Mouse (Mus musculus): ENCODE measurements around the gene Timm8b. TPM values are rescaled to one million over a fixed set of nuclear protein-coding genes. Genes with fewer than 3 reads are reported as not detected.

The Timm8b gene
- total RNA-seq (2021), result 100 to 1,000 TPM; 237 to 253 TPM

DNA sequence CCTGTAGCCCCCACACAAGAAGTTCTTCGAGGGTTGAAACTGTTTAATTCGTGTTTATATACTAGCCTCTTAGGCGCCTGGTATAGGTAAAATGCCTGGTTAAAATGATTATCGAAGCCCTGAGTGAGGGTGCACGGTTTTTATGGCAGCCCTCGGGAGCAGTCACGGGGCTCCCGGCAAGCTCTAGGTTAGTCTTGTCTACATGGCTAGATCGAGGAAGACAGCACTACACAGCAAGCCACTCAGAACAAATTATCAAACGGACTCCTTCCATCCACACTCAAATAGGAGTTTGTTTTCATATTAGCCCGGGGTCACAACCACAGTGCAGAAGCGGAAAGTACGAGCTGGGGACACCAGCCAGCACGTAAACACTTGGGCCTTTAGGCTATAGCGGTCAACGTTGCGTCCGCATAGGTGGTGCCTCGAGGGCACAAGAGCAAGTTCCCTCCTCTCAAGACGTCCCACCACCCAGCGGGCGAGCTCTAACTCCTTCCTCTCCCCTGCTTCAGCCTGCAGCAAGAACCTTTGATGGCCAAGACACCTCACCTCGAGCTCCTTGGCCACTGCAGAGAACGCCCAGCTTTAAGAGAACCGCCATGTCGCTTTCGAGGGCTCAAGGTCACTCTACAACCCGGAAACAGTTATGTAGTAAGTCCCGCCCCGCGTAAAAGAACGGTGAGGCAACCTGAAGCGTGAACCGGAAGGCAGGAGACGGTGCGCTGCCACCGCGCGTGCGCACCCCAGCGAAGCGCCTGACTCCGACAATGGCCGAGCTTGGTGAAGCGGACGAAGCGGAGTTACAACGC is at the start of gene Timm8b, which contains the start of gene Sdhd:
Gene Timm8b, plus strand, starts transcription at position 722 of the 809 bp plus-strand sequence.
Gene Sdhd, minus strand, starts transcription at position 624 of the 809 bp plus-strand sequence.
- DNase-seq (ENCODE audit: extremely low spot score in 1 of 2, low spot score in 1 of 2), result peak; percentile 84

DNA sequence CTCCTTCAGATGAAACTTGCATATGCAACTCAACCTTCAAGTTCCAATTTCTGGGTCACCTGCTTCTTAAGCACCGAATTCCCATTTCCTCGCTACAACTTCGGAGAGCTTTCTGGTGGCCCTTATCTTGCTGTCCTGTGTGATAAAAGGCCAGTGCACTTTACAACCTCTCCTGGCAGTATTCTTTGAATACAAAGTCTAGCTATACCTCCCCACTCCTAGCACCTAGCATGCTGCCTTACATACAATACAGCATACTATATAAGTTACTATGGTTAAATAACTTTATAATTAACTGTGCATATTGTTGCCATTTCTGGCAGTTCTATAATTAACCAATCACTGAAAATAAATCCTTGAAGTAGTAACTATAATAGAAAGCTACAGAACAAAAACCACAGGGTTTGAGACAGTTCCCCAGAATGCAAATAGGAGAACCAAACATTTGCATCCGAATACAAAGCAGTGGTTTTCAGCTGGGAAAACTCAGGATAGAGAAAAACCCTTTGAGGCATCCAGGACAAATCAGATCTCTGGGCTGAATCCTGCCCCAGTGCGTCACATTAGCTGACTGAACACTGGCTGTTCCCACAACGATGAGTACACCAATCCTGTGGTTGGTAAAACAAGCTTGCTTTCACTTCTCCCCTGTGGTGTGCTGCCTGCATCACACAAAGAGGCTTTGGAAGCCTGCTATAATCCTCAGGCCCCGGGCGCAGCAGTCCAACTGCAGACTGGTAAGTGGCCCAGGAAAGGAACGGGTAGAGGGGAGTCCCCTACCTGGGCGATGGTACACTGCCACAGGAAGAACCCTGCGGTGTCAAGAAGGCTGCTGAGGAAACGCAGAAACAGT is 49.2 kb upstream of the Timm8b start, which contains the start of gene Il18:
Gene Il18, plus strand, starts transcription at position 587 of the 853 bp plus-strand sequence.
- peak in 1 of 2 experiments; percentile 40 for DNase-seq (ENCODE audit: extremely low spot score in 1 of 2, low spot score in 1 of 2)

DNA sequence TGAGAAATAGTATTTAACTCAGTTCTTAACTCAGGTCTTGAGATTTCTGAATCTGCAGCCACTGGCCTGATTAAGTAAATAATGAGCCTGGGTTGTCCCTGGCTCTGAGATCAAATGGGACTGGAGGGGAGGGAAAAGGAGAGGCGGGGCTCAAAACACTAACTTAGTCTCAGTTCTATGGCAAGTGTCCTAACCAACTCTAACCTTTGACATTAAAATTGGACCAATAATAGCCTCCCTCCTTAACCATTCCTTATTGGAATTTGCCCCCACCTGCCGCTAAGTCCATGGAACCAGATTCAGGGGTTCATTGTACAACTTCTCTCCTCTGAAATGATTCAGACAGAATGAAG is 48.6 kb upstream of the Timm8b start, which contains the start of gene Bco2:
Gene Bco2, minus strand, starts transcription at position 88 of the 353 bp plus-strand sequence.
- DNase-seq (ENCODE audit: extremely low spot score in 1 of 2, low spot score in 1 of 2), result no peak

DNA sequence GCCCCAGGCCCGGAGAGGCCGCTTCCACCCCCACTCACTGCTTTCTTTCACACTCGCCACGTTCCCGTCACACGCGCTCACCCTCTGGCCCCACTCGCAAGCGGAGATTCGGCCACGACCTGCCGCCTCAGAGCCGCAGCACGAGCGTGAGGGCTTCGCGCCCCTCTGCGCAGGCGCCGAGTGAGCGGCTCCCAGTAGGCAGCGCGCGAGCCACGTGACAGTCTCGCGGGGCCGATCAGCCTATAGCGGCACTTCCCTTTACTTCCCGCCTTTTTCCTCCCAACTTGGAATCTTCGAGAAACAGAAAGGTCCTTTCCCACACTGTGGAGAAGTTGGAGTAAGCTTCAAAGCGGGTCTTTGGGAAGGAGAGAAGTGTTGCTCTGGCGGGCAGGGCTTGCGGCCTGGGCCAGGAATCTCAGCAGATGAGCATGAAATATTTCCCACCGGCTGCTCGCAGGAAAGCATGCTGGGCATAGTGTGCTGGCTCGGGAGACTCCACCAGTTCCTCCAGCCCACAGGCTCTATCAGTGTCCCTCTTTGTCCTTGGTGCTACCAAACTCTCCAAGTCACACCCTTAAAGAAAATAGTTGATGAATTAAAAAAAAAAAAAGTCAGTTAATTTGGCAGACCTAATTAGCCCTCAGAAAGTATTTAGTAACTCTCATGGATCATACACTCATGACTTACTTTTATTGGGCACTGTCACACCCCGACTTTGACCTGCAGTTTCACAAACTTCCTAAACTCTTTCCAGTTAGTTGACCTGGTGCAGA is 42.4 kb upstream of the Timm8b start, which contains the start of gene Tex12:
Gene Tex12, minus strand, starts transcription at position 181 of the 773 bp plus-strand sequence.
- DNase-seq (ENCODE audit: extremely low spot score in 1 of 2, low spot score in 1 of 2), result no peak

DNA sequence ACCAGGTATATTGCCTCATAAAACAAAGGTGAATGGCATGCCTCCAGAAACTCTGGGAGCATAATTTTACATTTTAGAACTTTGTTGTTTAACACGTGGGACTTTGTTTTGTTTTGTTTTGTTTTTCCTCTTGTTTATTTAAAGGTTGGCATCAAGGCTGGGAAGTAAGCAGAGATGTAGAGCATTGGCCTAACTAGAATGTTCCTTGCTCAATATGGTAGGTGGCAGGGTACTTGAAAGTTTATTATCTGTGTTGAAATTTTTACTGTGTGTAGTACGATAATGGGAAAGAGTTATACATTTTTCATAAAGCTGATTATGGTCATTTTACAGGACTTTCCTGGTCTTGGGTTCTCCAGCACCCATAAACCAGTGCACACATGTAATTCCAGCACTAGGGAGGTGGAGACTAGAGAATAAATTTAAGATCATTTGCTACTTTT is 41.8 kb upstream of the Timm8b start:
- DNase-seq (ENCODE audit: extremely low spot score in 1 of 2, low spot score in 1 of 2), result no peak

DNA sequence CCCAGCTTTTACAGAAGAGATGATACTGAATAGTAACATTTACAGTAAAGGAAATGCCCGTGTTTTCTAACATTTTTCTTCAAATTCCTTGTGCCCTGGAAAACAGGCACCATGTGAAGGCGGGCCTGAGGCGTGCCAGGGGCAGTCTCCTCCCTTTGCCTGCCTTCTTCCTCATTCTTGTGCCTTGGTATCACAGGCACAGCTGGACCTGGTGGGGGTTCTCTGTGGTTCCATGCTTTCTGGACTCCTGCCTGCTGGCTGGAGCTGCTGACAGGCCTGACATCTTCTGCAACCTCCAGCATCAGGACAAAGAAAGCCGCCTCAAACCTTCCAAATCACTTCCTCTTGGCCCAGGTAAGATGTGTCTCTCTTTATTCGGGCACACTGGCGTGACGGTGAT is 38.5 kb upstream of the Timm8b start:
- no peak for DNase-seq (ENCODE audit: extremely low spot score in 1 of 2, low spot score in 1 of 2)

DNA sequence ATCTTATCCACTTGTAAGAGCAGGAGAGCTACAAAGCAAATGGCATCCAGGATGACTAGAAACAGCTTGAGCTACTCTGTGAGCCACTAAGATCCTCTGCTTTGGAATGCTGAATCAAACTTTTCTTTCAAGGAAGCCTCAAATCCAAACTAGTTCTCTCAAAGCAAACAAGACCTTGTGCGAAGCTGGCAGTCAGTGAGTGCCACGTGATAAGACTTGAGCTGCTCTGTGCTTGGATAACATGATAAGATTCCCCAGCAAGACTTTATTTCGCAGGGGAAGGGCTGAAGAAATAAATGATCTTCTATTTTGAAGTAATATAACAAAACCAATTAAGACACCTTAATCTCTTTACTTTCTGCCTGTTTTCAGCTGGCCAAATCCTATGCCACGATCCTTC is 37.8 kb upstream of the Timm8b start:
- no peak for DNase-seq (ENCODE audit: extremely low spot score in 1 of 2, low spot score in 1 of 2)

DNA sequence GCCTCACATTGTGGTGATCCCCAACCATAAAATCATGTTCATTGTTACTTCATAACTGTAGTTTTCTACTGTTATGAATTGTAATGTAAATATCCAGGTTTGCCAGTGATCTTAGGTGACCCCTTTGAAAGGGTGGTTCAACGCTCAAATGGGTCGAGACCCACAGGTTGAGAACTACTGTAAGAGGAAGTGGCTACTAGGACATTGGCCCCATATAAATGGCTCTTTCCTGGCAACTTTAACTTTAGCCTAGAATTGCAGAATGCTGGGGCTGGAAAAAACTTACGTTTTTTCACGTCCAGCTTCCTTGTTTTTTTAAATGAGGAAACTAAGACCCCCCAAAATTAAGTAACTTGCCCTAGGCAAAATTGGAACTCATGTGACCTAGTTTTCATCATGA is 36.3 kb upstream of the Timm8b start:
- no peak for DNase-seq (ENCODE audit: extremely low spot score in 1 of 2, low spot score in 1 of 2)

DNA sequence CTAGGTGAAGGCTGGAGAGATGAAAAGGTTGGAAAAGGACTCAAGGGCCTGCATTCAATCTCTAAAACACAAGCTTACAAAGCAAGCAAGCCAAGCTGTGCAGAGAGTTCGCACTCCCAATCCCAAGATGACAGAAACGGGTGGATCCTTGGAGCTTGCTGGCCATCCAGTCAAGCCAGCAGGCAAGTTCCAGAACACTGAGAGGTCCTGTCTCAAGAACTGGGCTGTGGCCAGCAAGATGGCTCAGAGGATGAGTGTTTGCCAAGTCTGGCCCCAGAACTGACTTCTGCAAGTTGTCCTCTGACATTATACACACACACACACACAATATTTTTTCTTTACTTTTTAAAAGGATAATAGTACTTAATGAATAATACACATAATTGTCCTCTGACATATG is 35.8 kb upstream of the Timm8b start:
- no peak for DNase-seq (ENCODE audit: extremely low spot score in 1 of 2, low spot score in 1 of 2)

DNA sequence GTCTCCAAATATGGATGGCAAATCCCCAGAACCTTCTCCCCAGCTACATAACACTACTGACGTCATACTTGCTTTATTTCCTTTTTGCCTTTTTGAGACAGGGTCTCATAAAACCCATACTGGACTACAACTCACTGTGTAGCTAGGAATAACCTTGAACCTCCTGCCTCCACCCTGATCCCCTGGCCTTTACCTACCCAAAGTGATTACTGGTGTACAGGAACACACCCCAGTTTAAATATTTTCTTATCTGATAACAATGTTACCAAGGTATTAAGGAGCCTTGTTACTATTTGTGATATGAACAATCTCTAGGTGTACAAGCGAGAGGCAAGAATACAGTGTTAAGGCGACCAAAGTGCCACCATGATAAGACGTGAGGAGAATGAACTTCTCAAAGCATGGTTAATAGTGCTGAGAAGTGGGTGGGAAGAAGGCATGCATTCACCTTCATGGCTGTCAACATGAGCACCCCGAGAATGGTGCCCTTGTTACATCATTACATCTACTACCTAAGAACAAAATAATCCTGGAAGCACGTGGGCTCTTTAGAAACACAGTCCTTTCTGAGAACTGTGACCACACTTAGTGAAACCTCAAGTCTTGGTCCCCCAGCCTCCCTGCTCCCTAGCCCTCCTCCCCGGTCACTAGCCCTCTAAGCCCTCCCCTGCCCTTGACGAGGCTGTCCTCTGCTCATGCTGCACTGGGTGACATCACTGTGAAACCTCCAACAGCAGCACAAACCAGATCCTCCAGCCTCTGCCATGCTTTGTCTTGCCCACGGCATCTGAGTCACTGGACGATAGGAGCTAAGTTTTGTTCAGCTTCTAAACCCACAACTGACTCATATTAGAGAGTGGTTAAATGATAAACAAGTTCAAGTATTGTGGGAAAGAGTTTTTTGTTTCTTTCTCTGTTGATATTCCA is 33.8 kb upstream of the Timm8b start:
- no peak for DNase-seq (ENCODE audit: extremely low spot score in 1 of 2, low spot score in 1 of 2)

DNA sequence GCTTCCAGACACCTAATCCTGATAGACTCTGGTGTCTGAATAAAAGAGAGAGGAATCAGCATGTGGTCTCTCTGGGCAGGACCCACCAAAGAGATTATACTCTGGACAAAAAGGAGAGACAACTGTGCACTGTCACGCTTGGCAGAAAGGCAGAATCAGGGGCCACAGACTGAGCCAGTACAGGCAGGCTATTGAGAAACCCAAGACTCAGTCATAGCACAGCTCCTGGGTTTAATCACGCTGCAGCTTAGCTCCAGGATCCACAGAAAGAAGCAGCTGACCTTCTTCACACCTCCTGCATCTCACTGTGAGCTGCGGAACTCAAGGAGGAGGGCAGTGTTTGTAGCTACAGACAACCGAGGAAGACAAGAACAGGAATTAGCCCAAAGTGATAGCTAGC is 23.3 kb upstream of the Timm8b start:
- DNase-seq (ENCODE audit: extremely low spot score in 1 of 2, low spot score in 1 of 2), result no peak

DNA sequence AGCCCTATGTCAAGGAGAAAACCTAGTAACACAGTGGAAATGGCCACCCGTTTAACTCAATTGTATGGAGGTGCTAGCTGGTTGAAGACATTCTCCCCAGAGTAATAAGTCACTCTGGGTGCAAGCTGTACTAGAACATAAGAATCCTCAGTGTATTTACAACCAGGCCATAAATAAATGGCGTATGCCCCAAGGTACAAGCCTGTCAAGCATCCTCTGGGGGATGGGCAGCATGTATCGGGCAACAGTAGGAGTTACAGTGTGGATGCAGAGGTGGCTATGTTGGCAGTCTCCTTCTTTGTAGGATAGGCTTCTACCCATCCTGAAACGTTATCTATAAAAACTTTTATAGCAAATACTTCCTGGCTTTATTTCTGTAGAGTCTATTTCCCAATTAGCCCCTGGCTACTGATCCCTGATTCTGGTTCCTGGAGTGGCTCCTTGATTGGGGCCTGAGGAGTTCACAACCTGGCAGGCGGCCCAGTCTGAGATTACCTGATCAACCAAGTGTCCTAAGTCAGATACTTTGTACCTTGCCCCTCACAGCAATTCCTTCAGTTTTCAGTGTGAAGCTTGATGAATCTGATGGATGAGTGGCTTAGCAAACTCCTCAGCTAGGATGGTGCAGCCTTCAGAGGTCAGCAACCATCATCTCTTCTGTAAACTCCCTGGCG is 18.4 kb upstream of the Timm8b start:
- DNase-seq (ENCODE audit: extremely low spot score in 1 of 2, low spot score in 1 of 2), result no peak

DNA sequence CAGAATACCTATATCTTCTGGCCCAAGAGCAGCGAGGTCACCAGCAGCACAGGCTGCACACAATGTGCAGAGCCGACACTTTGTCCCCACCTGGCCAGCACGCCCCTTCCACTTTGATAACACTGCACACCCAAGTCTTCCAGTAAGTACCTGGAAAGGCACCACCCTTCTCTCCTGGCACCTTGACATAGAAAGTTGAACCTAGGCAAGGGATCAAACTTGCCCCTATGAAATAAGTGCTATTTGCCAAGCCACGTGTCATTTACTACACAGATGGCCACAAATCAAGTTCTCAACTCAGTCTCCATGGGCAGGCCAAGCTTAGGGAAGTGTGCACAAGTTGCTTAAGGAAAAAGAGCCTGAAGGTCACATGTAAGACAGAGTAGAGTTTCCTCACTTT is 16.8 kb upstream of the Timm8b start:
- no peak for DNase-seq (ENCODE audit: extremely low spot score in 1 of 2, low spot score in 1 of 2)

DNA sequence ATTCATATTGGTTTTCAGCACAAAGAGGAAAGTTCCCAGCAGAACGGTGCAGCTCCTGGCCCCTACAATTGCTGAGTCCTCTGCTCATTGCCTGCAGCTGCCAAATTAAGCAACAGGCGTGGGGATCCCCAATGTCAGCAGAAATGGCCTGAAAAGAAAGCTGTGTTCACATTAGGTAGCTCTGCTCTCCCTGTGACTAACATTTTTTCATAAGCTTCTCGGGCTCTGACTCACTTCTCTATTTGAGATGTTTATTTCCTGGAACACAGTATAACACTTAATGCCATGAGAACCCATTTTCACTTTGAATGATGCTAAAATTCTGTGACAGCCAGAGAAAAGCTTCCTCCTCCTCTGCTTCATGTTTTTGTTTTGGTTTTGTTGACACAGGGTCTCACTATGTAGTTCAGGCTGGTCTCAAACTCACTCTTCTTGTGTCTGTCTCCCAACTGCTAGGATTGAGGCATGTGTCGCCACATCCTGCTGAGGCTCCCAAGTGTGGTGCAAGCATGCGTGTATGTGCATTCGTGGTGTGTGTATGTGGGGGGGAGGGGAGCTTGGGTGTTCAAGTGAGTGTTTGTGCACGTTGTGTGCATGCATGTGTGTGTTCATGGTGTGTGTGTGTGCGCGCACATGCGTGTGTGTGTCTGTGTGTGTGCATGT is 12.7 kb upstream of the Timm8b start:
- no peak for DNase-seq (ENCODE audit: extremely low spot score in 1 of 2, low spot score in 1 of 2)

DNA sequence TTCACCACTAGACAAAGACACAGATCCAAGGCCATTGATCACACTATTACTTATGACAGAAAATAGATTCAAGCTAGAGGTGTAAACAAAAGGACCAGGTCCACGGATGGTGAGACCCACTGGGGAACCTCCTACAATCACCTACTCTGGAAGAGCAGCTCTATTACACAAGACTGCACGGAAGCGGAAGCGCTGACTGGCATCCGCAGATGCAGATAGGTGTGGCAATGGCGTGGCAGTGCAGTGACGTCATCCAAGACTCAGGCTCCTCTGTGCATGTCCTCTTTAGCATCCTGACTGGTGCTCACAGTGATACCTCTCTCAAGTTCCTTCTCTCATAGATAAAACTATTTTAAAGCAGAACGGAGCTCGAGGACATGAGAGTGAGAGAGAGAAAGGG is 10.8 kb upstream of the Timm8b start:
- DNase-seq (ENCODE audit: extremely low spot score in 1 of 2, low spot score in 1 of 2), result no peak

DNA sequence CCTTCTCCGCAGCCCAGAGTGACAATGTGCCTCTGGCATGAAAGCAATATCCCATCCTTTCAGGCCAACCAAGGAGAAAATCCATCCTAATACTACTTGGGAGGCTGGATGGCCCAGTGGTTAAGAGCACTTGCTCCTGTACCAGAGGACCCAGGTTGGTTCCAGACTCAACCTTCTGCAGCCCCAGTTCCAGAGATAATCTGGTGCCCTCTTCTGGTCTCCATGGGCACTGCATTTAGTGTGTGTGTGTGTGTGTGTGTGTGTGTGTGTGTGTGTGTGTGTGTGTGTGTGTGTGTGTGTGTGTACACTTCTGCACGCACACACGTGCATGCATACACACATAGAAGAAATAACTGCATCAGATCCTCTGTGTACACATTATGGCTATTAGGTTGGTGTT is 10.2 kb upstream of the Timm8b start:
- peak in 1 of 2 experiments; percentile 27 for DNase-seq (ENCODE audit: extremely low spot score in 1 of 2, low spot score in 1 of 2)

DNA sequence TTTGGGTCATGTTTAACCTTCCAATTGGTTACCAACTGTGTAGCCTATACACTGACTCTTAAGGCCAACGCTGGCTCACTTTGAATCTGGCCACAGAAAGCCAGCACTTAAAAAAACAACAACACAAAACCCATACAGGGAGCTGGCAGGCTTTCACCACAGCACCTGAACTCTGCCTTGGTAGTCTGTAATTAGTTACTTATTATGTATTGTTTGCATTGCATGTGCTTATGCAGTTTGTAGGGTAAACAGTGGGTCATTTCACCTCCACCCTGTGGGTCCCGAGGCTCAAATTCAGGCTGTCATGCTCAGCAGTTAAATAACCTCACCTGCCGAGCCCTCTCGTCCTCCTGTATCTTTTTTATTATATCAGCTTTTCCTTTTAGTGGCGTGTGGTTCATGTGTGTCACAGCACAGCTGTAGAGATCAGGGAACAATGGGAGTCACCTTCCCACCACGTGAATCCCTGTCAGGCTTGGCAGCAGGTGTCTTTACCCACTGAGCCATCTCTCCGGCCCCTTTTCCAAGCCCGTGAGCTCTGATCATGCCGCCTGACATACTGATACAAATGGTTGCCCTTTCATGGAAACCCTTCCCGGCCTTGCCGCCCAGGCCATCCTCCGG is 8.8 kb upstream of the Timm8b start:
- no peak for DNase-seq (ENCODE audit: extremely low spot score in 1 of 2, low spot score in 1 of 2)

DNA sequence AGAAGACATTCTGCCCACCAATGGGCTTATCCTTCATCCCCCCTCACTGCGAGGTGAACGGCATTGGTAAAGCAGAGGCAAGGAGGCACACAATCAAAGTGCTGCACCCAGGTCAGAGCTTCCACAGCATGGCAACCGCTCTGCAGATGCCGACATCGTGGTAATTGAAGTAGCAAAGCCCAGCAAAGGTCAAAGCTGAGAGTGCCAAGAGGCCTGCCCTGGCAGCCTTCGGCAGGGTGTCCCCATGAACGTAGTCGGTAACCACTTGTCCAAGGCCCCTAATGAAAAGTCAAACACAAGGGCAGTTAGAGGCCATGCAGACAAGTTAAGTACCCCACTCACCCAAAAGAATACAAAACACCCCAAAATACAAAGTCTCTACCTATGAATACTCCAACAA is 6.7 kb upstream of the Timm8b start:
- DNase-seq (ENCODE audit: extremely low spot score in 1 of 2, low spot score in 1 of 2), result no peak
